Mouse (Mus musculus): ENCODE results near the gene Wnt9b. TPM values are rescaled to one million over a fixed set of nuclear protein-coding genes. Genes with fewer than 3 reads are reported as not detected.

Wnt9b gene
- total RNA-seq, 2 experiments from 2014 or later: 0.42 to 0.62 TPM

- no peak for DNase-seq (ENCODE audit: extremely low spot score in 1 of 2, low spot score in 1 of 2)
These were observed 61.2 kb downstream of the Wnt9b start for GRCm38 (mm10) chr11:103688271-103688979.

- no peak for DNase-seq (ENCODE audit: extremely low spot score in 1 of 2, low spot score in 1 of 2)
These were observed 62.9 kb downstream of the Wnt9b start for GRCm38 (mm10) chr11:103686706-103687105.

GRCm38 (mm10) chr11:103685261-103685736 lies 64.3 kb downstream of the Wnt9b start:
- DNase-seq (ENCODE audit: extremely low spot score in 1 of 2, low spot score in 1 of 2): peak; percentile 27 to 58

- DNase-seq (ENCODE audit: extremely low spot score in 1 of 2, low spot score in 1 of 2): no peak
These were observed 65.8 kb downstream of the Wnt9b start for GRCm38 (mm10) chr11:103683667-103684334.

Other genes starting within 250 kb of the Wnt9b start
- not detected for gene Lrrc37a, start 245.2 kb downstream of the Wnt9b start, total RNA-seq (2021)
- not detected for gene Gm884, start 128.7 kb downstream of the Wnt9b start, total RNA-seq (2021)
- not detected for gene Lyzl6, start 110.9 kb downstream of the Wnt9b start, total RNA-seq (2021)
- gene Rprml, start 100.3 kb downstream of the Wnt9b start, total RNA-seq (2021): 100 to 1,000 TPM; 117 to 122 TPM
- gene Gosr2, start 51.9 kb downstream of the Wnt9b start, total RNA-seq (2021): 10 to 100 TPM; 68.3 to 71.6 TPM
- gene Wnt3, start 24.3 kb upstream of the Wnt9b start, total RNA-seq (2021): 1 to 10 TPM; 2.1 to 2.2 TPM
- gene Nsf, start 204.2 kb upstream of the Wnt9b start, total RNA-seq (2021): 1,000 to 10,000 TPM; 1,164 to 1,245 TPM
- gene Arf2, start 216.9 kb upstream of the Wnt9b start, total RNA-seq (2021): 10 to 100 TPM; 43.6 to 44.4 TPM